Mouse (Mus musculus): ENCODE data around the gene Bmper.

GRCm38 (mm10) chr9:23205757-23206156, 17.1 kb upstream of the Bmper start:
- TF ChIP-seq CTCF (IDR thresholded peaks at IDR 0.05) (no peak), EP300 (IDR thresholded peaks at IDR 0.05) (no peak)

Measured in lung, postnatal 0 days (tissue).